Mouse (Mus musculus) kidney, postnatal 0 days (tissue): ENCODE measurements around the gene Mtor. TPM values are rescaled to one million over a fixed set of nuclear protein-coding genes. Genes with fewer than 3 reads are reported as not detected.
A peak's percentile ranks its signal among the peaks of the same experiment; 100 is the strongest.

Experiments
- ATAC-seq: fragments of 200-750 bp; cut with Nextera tagmentation; replicated peaks from 2 replicates; pipeline ENCODE4 v1.8.0; 2017; ENCODE audit warnings: low read depth, moderate number of reproducible peaks, moderate TSS enrichment, moderate library complexity; ENCODE audit not compliant: low FRiP score
- DNase-seq: peaks from one replicate; pipeline ENCODE4 v3.0.0-alpha.2; 2016; ENCODE audit warnings: low spot score
- H3K27ac ChIP-seq: fragments of 300-500 bp; sonication (generic); 2 replicates; pipeline ENCODE4 v1.5.1; 2014; ENCODE audit warnings: mild to moderate bottlenecking
- H3K27me3 ChIP-seq: fragments of 300-500 bp; sonication (generic); 2 replicates; pipeline ENCODE4 v1.6.1; 2014; ENCODE audit warnings: low read length, mixed read lengths; ENCODE audit not compliant: insufficient read depth
- H3K36me3 ChIP-seq: fragments of 300-500 bp; sonication (generic); 2 replicates; pipeline ENCODE4 v1.6.1; 2014; ENCODE audit warnings: low read length, mixed read lengths; ENCODE audit not compliant: insufficient read depth
- H3K4me1 ChIP-seq: fragments of 300-500 bp; sonication (generic); replicated peaks from 2 replicates; pipeline ENCODE4 v1.6.1; 2014; ENCODE audit warnings: antibody characterized with exemption, low read length, mixed read lengths; ENCODE audit not compliant: insufficient read depth
- H3K4me2 ChIP-seq: fragments of 300-500 bp; sonication (generic); 2 replicates; pipeline ENCODE4 v1.6.1; 2014; ENCODE audit warnings: mild to moderate bottlenecking, low read length, moderate library complexity, mixed read lengths
- H3K4me3 ChIP-seq: fragments of 300-500 bp; sonication (generic); replicated peaks from 2 replicates; pipeline ENCODE4 v1.5.1; 2014; ENCODE audit warnings: low read depth, low read length
- H3K9ac ChIP-seq: fragments of 300-500 bp; sonication (generic); 2 replicates; pipeline ENCODE4 v1.6.1; 2014; ENCODE audit warnings: low read depth, low read length
- H3K9me3 ChIP-seq: fragments of 300-500 bp; sonication (generic); replicated peaks from 2 replicates; pipeline ENCODE4 v1.6.1; 2016; ENCODE audit warnings: low read length, inconsistent platforms, mixed read lengths
- CTCF ChIP-seq: IDR thresholded peaks from 2 replicates; pipeline ENCODE4 v1.5.1; 2016; ENCODE audit warnings: antibody characterized with exemption, low read depth, mild to moderate bottlenecking, moderate library complexity
- WGBS: fragments of 180-500 bp; shearing (Covaris S2); extraction: QIAGEN DNeasy Blood & Tissue Kit; methylation state at CpG from one replicate; pipeline ENCODE4 v1.1.7; 2014; 5-methylcytosine and 5-hydroxymethylcytosine counted together
- polyA plus RNA-seq: library from polyadenylated mRNA; unstranded; fragments of >200 nt; fragmentation: Nextera tagmentation; extraction: Ambion mirVana; gene quantifications from 2 replicates; pipeline ENCODE4 v1.2.1, GENCODE M21; 2015

Mtor gene
- polyA plus RNA-seq = 19.8 and 21.6 TPM in 2 replicates

DNA sequence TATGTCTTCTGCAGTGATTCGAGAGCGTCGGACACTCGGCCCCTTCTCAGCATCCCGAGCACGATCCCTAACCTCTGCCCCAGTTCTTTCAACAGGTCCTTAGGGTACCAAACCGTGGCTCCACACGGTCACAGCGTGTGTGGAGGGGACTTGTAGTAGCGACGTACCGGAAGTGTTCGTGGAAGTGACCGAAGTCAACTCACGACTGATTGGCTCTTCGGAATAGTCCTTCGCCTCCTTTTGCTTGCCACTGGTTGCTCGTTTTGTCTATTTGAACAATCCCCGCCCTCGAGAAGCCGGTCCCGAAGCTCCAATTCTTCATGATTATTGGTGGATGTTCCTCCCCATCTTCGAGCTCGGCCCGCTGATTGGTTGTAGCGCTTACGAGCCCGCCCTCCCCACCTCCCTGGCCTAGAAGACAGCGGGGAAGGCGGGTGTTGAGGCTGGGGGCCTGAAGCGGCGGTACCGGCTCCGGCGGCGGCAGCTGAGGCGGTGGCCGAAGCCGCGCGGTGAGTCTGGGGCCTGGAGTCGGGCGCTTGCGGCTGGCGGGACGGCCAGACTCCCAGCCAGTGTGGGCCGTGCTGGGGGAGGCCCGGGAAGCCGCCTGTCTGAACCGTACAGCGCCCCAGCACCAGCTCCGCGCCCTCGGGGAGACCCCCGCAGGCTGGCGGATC is at the start of gene Mtor:
Mtor (plus strand) TSS at position 433 of the 674 bp plus-strand sequence.
- peak; percentile 95 for ATAC-seq
- Histone ChIP-seq H3K27ac (peak within 1 kb of the TSS; percentile 79), H3K4me1 (peaks cover 11% of the 10 kb centered on the region; the same call in 1 of the 2 replicates), H3K4me2 (peak within 1 kb of the TSS; percentile 68), H3K27me3 (no peaks in the 10 kb centered on the region), H3K9ac (peak within 1 kb of the TSS; percentile 89), H3K9me3 (no peaks in the 10 kb centered on the region), H3K4me3 (peak within 1 kb of the TSS; percentile 94), H3K36me3 (peaks cover 6% of the 10 kb centered on the region; the same call in 1 of the 2 replicates)
- peak; percentile 100 for DNase-seq
- WGBS = under 1% methylated on average over 54 of the region's 56 CpGs
- TF ChIP-seq CTCF = no peak

DNA sequence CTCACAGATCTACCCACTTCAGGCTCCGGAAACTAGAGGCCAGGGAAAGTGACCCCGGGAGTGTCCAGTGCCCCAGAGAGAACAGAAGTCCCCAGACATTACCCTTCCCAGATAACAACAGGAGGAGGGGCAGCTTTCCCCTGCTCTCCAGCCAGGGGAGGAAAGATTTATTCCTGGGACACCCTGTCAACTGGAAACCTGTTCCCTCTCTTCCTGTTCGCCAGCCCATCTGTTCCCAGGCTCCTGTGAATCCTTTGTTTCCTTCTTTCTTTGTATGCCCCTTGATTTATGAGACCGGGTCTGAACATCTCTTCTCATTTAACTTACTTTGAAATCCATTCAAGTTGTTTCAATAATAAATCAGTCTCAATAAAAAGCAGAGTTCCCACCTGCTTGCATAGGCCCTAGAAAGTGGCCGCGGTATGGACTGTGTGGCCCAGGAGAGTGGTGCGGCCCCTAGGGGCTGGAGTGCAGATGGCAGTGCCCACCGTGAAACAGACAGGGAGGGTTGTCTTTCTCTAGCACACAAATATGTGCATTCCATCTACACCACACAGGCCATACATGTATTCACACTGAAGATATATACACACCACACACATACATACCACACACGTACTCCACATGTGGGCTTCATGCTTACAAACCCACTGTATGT is 48.8 kb upstream of the Mtor start:
- TF ChIP-seq CTCF = peak; percentile 65
- Histone ChIP-seq H3K27ac (no peak overlapping the region), H3K4me2 (no peak overlapping the region), H3K4me1 (peaks cover 9% of the 10 kb centered on the region), H3K27me3 (0 out of 2 replicates have a peak, but pooled peaks cover 4% of the 10 kb centered on the region), H3K9ac (no peak overlapping the region), H3K9me3 (no peaks in the 10 kb centered on the region), H3K36me3 (no peaks in the 10 kb centered on the region), H3K4me3 (no peak overlapping the region)
- 27% methylated on average over 9 of the region's 9 CpGs for WGBS
- DNase-seq = peak; percentile 80
- peak; percentile 70 for ATAC-seq

DNA sequence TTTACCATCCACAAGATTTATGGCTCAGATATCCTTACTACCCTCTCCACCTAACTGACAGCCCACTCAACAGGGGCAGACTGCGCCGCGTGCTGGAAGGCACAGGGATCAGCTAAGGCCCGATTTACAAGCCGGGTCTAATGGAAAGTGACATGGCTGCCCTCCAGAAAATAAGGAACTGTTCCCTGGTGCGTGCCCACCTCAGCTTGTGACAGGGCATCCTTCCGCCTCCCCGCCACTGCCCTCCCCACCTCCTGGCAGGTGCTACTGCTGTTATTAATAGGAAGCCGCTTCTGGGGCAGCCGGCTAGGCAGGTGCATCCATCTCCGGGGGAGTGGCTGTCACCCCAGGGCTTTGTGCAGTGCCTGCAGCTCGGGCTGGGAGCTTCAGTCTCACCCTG is 45.0 kb upstream of the Mtor start:
- Histone ChIP-seq H3K27ac (no peak overlapping the region), H3K9ac (no peak overlapping the region), H3K36me3 (no peaks in the 10 kb centered on the region), H3K4me2 (no peak overlapping the region), H3K27me3 (peaks cover 16% of the 10 kb centered on the region), H3K9me3 (no peaks in the 10 kb centered on the region), H3K4me3 (no peak overlapping the region), H3K4me1 (peaks cover 9% of the 10 kb centered on the region)
- DNase-seq (no peak), ATAC-seq (no peak)
- no peak for TF ChIP-seq CTCF
- WGBS = 4% methylated on average over 12 of the region's 12 CpGs

DNA sequence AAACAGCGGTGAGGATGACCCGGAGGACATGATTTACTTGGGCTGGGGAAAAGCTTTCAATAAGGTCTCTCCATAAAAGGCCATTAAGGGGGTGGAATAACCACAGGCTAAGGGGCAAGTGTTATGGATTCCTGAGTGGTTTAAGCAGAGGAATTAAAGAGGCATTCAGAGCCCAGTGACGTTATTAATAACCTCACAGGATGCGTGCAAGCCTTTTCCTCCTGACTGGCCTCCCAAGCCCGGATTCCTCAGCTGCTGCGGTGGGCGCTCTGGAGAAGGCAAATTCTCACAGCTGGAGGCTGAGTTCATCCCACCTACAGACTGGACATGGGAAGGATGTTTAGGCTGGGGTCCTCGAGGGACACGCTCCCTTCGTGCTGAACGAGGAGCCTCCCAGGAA is 43.7 kb upstream of the Mtor start:
- peak overlapping the region; percentile 18 for H3K4me2 ChIP-seq
- H3K27ac ChIP-seq = no peak overlapping the region
- TF ChIP-seq CTCF = no peak
- H3K9me3 ChIP-seq = no peaks in the 10 kb centered on the region
- H3K9ac ChIP-seq = no peak overlapping the region
- H3K4me1 ChIP-seq = peaks cover 6% of the 10 kb centered on the region
- DNase-seq = peak; percentile 40
- no peak; the same call in 1 of the 2 replicates for ATAC-seq
- WGBS = 3% methylated on average over 11 of the region's 11 CpGs
- H3K36me3 ChIP-seq = no peaks in the 10 kb centered on the region
- H3K27me3 ChIP-seq = peaks cover 16% of the 10 kb centered on the region
- H3K4me3 ChIP-seq = no peak overlapping the region

DNA sequence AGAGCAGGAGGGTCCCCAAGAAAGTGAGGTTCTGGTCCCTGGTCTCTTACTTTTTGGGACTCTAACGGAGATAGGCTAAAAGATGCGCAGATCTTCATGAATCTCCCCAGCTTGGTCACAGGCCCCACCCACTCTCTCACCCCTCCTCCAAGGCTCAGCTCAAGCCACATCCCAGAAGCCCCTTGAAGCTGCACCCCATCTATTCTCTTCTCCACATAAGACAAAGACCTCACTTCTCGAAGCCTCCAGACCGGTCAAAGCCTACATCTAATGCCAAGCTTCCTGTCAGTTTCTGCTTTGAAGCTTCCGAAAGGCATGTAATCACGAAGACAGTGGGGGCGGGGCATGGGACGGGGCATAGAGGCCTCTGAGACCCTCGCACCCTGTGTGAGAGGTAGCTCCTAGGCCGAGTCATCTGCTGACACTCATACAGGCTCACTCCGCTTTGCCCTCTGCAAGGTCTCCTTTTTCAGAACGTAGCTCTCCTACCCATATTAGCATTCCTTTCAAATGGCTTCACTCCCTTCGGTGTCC is 43.1 kb upstream of the Mtor start:
- Histone ChIP-seq H3K4me3 (no peak overlapping the region), H3K4me2 (peak overlapping the region; percentile 18; the same call in 1 of the 2 replicates), H3K27ac (no peak overlapping the region), H3K4me1 (peaks cover 6% of the 10 kb centered on the region), H3K9ac (no peak overlapping the region), H3K36me3 (no peaks in the 10 kb centered on the region), H3K27me3 (peaks cover 16% of the 10 kb centered on the region), H3K9me3 (no peaks in the 10 kb centered on the region)
- no peak for DNase-seq
- WGBS = 13% methylated on average over 13 of the region's 13 CpGs
- ATAC-seq = no peak
- no peak for TF ChIP-seq CTCF

DNA sequence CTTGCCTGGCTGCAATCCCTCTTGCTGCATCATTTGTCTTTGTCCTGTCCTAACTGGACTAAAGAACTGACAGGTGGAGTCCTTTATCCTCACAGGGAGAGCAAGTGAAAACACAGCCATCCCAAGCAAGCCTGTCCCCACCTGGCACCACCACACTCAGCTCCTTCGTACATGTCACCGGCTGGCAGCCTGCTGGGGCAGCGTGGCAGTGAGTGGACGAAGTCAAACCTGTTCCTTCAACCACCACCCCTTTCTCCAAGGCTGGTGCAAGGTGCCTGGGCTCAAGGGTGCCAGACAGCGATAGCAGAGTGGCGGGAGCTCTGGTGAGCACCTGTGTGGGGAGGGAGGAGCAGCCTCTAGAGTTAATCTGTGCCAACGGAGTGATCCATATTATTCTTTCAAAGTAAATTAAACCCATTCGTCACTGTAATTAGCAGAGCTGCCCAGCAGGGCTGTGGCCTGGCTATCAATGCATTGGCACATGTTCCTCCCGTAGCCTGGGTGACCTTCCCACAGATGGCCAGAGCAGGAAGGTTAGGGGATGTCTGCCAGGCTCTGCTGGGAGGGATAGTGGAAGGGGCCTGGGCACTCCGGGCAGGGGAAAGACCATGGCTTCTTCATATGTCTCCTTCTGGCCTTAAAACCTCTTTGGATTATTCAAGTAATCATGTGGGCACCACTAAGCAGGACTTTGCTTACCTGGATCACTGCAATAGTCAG is 40.0 kb upstream of the Mtor start:
- ATAC-seq = no peak
- 59% methylated on average over 10 of the region's 10 CpGs for WGBS
- Histone ChIP-seq H3K9ac (no peak overlapping the region), H3K4me2 (no peak overlapping the region), H3K4me3 (no peak overlapping the region), H3K27me3 (peaks cover 16% of the 10 kb centered on the region), H3K27ac (no peak overlapping the region), H3K4me1 (peaks cover 6% of the 10 kb centered on the region), H3K9me3 (no peaks in the 10 kb centered on the region), H3K36me3 (no peaks in the 10 kb centered on the region)
- DNase-seq = no peak
- TF ChIP-seq CTCF = no peak
